Mouse (Mus musculus) hindbrain, embryonic 13.5 days (tissue): Measurements from ENCODE around the gene 1700123K08Rik. TPM values are rescaled to one million over a fixed set of nuclear protein-coding genes. Genes with fewer than 3 reads are reported as not detected.
"Not testable (repeated sequence)": the region's sequence is repeated elsewhere in the genome, so short reads cannot be mapped to it uniquely, and the experiment has no call there.

Experiments used
- ATAC-seq: fragments of 200-750 bp; cut with Nextera tagmentation; 2 replicates; pipeline ENCODE4 v1.8.0; 2017; ENCODE audit warnings: moderate TSS enrichment; ENCODE audit not compliant: low FRiP score
- H3K27ac ChIP-seq: fragments of 300-500 bp; sonication (generic); 2 replicates; pipeline ENCODE4 v1.5.1; 2015; ENCODE audit warnings: inconsistent platforms, mild to moderate bottlenecking, moderate library complexity
- H3K27me3 ChIP-seq: fragments of 300-500 bp; sonication (generic); 2 replicates; pipeline ENCODE4 v1.6.1; 2015; ENCODE audit warnings: mild to moderate bottlenecking, inconsistent platforms
- H3K36me3 ChIP-seq: fragments of 300-500 bp; sonication (generic); 2 replicates; pipeline ENCODE4 v1.6.1; 2015; ENCODE audit warnings: mild to moderate bottlenecking, inconsistent platforms
- H3K4me1 ChIP-seq: fragments of 300-500 bp; sonication (generic); replicated peaks from 2 replicates; pipeline ENCODE4 v1.6.1; 2015; ENCODE audit warnings: inconsistent platforms
- H3K4me2 ChIP-seq: fragments of 300-500 bp; sonication (generic); 2 replicates; pipeline ENCODE4 v1.6.1; 2015; ENCODE audit warnings: inconsistent platforms, mild to moderate bottlenecking, moderate library complexity
- H3K4me3 ChIP-seq: fragments of 300-500 bp; sonication (generic); 2 replicates; pipeline ENCODE4 v1.5.1; 2015; ENCODE audit warnings: mild to moderate bottlenecking, inconsistent platforms
- H3K9ac ChIP-seq: fragments of 300-500 bp; sonication (generic); 2 replicates; pipeline ENCODE4 v1.6.1; 2015; ENCODE audit warnings: mild to moderate bottlenecking, inconsistent platforms
- H3K9me3 ChIP-seq: fragments of 300-500 bp; sonication (generic); 2 replicates; pipeline ENCODE4 v1.6.1; 2016; ENCODE audit warnings: inconsistent platforms
- WGBS: fragments of 180-500 bp; shearing (Covaris S2); methylation state at CpG from one replicate; pipeline ENCODE4 v1.1.7; 2015; 5-methylcytosine and 5-hydroxymethylcytosine counted together
- microRNA-seq: library from miRNA; unstranded; fragments of <30 nt; microRNA quantifications from one replicate; pipeline ENCODE4, GENCODE M21; 2016
- polyA plus RNA-seq: library from polyadenylated mRNA; unstranded; fragments of >200 nt; fragmentation: Nextera tagmentation; extraction: Ambion mirVana; gene quantifications from 2 replicates; pipeline ENCODE4 v1.2.1, GENCODE M21; 2015

The 1700123K08Rik gene
- polyA plus RNA-seq = not detected in 2 replicates

DNA sequence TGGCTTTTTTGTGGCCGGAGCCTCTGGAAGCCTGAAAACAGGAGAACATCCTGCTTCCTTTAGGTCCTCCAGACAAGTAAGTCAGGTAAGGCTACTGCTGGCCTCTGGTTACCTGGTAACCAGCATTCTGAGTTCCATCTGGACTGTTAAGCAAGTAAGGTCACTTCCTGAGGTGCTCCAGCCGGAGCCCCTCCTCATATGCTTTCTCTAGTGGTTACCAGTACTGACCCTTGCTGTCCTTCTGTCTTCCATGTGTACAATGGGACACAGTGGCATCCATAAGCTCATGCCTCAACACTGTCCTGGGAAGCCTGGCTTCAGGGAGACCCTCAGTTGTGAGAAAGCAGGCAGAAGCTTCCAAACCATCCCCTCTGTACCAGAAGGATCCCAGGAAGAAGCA is at the start of gene 1700123K08Rik:
Gene 1700123K08Rik, minus strand, starts transcription at position 101 of the 400 bp plus-strand sequence.
- not testable (repeated sequence) for H3K27me3 ChIP-seq, H3K36me3 ChIP-seq, H3K27ac ChIP-seq, H3K9me3 ChIP-seq, H3K4me1 ChIP-seq, H3K9ac ChIP-seq, ATAC-seq, H3K4me3 ChIP-seq, H3K4me2 ChIP-seq
- 84% methylated on average over 2 of the region's 2 CpGs for WGBS

DNA sequence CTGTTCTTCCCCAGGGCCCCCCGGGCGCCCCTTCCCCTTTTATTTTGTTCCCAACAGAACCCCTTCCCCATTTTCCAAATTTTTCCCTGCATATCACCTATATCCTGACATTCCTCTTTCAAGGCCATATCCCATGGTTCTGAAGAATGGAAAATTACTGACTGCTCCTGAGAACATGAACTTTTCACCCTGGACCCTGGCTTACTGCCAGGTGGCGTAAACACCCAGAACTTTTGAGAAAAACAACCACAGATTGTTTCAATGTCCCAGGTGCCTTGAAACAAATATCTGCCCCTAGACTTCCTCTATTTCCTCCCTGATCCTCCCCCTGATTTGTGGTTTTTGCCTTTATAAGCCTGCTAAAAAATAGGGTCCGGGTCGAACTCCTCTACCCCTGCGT is 22.9 kb upstream of the 1700123K08Rik start:
- Histone ChIP-seq H3K27ac (no peak overlapping the region), H3K4me3 (no peak overlapping the region), H3K27me3 (no peaks in the 10 kb centered on the region), H3K9ac (no peak overlapping the region), H3K9me3 (peaks cover 22% of the 10 kb centered on the region), H3K4me1 (no peaks in the 10 kb centered on the region), H3K36me3 (no peaks in the 10 kb centered on the region), H3K4me2 (no peak overlapping the region)
- ATAC-seq = no peak
- WGBS = 98% methylated on average over 6 of the region's 6 CpGs

DNA sequence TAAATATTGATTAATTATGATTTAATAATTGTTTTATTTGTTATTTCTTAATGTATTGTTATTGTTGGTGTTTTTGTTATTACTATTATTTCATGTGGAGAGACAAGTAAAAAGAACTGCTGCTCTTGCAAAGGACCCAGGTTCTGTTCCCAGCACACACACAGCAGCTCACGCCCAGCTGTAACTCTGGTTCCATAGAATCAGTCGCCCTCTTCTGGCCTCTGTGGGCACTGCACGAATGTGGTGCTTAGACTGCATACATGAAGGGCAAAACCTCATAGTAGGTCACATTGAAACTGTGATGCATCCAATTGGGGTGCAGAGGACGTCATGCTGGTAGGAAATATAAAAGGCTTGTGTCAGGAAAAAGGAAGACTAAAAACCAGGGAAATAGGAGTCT is 7.1 kb upstream of the 1700123K08Rik start:
- no peak for ATAC-seq
- Histone ChIP-seq H3K9me3 (no peaks in the 10 kb centered on the region), H3K9ac (no peak overlapping the region), H3K4me3 (no peak overlapping the region), H3K36me3 (no peaks in the 10 kb centered on the region), H3K4me2 (no peak overlapping the region), H3K27ac (no peak overlapping the region), H3K4me1 (no peaks in the 10 kb centered on the region), H3K27me3 (no peaks in the 10 kb centered on the region)
- 52% methylated on average over 4 of the region's 4 CpGs for WGBS

DNA sequence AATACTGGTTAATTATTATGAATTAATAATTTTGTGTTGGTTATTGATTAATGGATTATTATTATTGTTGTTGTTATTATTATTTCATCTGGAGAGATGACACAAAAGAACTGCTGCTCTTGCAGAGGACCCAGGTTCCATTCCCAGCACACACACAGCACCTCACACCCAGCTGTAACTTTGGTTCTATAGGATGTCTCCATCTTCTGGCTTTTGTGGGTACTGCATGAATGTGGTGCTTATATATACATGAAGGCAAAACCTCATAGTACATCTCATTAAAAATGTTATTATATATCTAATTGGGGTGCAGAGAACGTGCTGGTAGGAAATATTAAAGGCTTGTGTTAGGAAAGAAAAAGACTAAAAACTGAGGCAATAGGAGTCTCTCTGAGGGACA is 11.8 kb downstream of the 1700123K08Rik start:
- 51% methylated on average over 1 of the region's 1 CpGs for WGBS
- ATAC-seq = no peak

DNA sequence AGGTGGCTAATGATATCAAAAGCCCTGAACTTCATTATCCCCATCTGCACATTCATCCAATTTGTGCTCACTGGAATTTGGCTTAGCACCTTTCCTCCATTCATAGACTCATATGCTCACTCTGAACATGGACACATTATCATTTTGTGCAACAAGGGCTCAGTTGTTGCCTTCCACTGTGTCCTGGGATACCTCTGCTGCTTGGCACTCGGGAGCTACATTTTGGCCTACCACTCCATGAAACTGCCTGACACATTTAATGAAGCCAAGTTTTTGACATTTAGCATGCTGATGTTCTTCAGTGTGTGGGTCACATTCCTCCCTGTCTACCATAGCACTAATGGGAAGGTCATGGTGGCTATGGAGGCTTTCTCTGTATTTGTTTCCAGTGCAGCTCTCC is 32.0 kb downstream of the 1700123K08Rik start:
- H3K27ac ChIP-seq = no peak overlapping the region
- 94% methylated on average over 1 of the region's 1 CpGs for WGBS
- H3K36me3 ChIP-seq = no peaks in the 10 kb centered on the region
- H3K4me2 ChIP-seq = no peak overlapping the region
- H3K4me1 ChIP-seq = no peaks in the 10 kb centered on the region
- no peaks in the 10 kb centered on the region for H3K9me3 ChIP-seq
- no peaks in the 10 kb centered on the region for H3K27me3 ChIP-seq
- no peak overlapping the region for H3K4me3 ChIP-seq
- ATAC-seq = no peak
- no peak overlapping the region for H3K9ac ChIP-seq

More for the DNA sequence above, 11.8 kb downstream of the 1700123K08Rik start:
- no peaks in the 10 kb centered on the region for H3K27me3 ChIP-seq
- no peaks in the 10 kb centered on the region for H3K4me1 ChIP-seq
- no peak overlapping the region for H3K27ac ChIP-seq
- H3K9me3 ChIP-seq = 0 out of 2 replicates have a peak, but pooled peaks cover 2% of the 10 kb centered on the region
- no peaks in the 10 kb centered on the region for H3K36me3 ChIP-seq
- H3K4me2 ChIP-seq = no peak overlapping the region
- H3K4me3 ChIP-seq = no peak overlapping the region
- no peak overlapping the region for H3K9ac ChIP-seq

Small RNA genes within 50 kb of the gene (microRNA-seq; reads per million reads assigned to microRNA genes)
- gene Gm24082 = not detected

Other genes starting within 250 kb of the 1700123K08Rik start
- gene Pvrig, start 222.8 kb downstream of the 1700123K08Rik start, polyA plus RNA-seq = not detected in 2 replicates
- 70.2 and 75.4 TPM in 2 replicates for gene Zfp157, start 123.2 kb downstream of the 1700123K08Rik start, polyA plus RNA-seq
- gene Zfp68, start 55.0 kb upstream of the 1700123K08Rik start, polyA plus RNA-seq = 85.2 and 87.1 TPM in 2 replicates
- 21.9 and 22.3 TPM in 2 replicates for gene A430033K04Rik, start 58.1 kb upstream of the 1700123K08Rik start, polyA plus RNA-seq
- gene Fam20c, start 189.8 kb upstream of the 1700123K08Rik start, polyA plus RNA-seq = 48.0 and 51.5 TPM in 2 replicates